Mouse (Mus musculus): ENCODE data around the gene Slc6a4. TPM values are rescaled to one million over a fixed set of nuclear protein-coding genes. Genes with fewer than 3 reads are reported as not detected.

The Slc6a4 gene
- under 1 TPM in 1 of 2 experiments, not detected in 1; 0.15 TPM for total RNA-seq (2021)

DNA sequence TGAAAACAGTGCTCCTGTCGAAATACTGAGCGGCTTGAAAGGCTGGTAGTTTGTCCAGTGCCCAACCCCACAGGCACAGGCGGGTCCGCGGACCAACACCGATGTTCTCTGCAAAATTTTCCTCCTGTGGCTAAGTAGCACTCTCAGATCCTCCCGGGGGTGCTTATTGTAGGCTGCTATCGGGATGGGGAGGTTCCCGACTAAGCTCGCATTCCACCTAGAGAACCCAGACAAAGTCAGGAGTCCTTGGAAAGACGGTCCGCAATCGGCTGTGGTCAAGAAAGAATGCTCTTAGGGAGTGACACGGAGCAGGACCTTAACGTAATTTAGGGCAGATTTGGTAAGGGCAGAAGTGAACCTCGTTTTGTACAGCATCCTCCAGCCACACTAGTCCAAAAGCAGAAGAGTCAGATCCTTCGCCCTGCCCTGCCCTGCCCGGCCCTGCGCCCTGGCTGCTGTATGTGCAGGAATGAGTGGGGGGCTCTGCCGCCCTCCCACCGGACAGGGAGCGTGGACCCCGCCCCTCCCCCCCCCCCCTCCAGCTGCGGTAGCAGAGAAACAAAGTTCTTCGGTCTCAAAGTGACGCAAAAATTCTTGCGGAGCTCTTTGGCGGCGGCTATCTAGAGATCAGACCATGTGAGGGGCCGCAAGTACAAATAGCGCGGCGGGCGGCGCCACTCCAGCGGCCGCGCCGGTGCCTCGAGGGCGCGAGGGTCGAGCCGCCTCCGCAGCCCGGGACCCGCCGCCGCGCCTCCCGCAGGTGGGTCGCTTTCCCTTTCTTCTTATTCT, at the start of gene Slc6a4:
Gene Slc6a4, plus strand, starts transcription at position 688 of the 789 bp plus-strand sequence.
- no peak for DNase-seq (ENCODE audit: extremely low spot score in 1 of 2, low spot score in 1 of 2)

DNA sequence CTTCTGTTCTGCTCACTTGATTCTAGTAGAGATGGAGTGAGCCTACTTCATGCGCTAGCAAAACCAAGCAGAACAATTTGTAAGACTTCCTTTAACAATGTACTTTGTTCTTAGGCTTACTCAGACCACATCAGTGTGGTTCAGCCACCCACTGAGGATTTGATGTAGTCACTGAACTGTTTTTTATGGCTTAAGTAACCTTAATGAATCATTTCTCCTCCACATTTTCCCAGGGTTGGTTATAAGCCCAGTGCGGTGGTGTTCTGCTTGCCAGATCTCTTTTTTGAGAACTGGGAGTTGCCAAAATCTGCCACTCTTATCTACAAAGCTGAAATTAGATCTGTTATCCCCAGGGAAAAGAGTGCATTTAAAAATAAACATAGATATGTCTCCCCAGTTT, 44.9 kb upstream of the Slc6a4 start:
- no peak for DNase-seq (ENCODE audit: extremely low spot score in 1 of 2, low spot score in 1 of 2)

DNA sequence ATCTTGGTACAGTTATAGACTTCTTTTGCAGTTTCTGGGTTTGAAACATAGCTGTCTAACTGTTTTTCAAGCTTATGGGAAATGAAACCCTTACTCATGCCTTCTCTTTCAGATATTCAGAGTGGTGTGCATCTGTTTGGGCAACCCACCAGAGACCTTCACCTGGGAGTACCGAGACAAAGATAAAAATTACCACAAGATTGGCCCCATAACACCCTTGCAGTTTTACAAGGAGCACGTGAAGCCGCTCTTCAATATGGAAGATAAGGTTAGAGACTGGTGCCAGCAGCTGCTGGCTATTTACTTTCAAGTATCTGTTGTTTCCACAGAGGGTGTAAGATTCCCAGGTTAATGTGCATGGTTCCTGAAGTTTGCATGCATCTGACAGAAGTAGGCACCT, 32.7 kb upstream of the Slc6a4 start:
- DNase-seq (ENCODE audit: extremely low spot score in 1 of 2, low spot score in 1 of 2): no peak

DNA sequence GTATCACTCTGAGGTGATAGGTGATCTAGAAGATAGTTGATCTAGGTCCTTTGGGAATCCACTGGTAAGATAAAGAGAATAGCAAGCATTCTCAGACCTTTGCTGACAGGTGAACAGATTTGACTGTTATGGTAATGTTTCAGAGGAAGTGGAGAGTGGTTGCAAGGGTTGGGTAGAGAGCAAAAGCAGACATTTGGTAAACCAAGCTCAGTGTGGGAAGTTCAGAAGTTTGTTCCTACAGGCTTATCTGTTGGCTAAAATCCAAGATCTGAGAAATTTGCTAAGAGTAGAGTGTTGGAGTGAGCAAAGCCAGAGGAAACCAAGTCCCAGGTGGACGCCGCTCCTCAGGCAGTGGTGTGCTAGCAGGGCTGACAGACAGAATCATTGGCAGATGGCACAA, 28.1 kb upstream of the Slc6a4 start:
- DNase-seq (ENCODE audit: extremely low spot score in 1 of 2, low spot score in 1 of 2): no peak

DNA sequence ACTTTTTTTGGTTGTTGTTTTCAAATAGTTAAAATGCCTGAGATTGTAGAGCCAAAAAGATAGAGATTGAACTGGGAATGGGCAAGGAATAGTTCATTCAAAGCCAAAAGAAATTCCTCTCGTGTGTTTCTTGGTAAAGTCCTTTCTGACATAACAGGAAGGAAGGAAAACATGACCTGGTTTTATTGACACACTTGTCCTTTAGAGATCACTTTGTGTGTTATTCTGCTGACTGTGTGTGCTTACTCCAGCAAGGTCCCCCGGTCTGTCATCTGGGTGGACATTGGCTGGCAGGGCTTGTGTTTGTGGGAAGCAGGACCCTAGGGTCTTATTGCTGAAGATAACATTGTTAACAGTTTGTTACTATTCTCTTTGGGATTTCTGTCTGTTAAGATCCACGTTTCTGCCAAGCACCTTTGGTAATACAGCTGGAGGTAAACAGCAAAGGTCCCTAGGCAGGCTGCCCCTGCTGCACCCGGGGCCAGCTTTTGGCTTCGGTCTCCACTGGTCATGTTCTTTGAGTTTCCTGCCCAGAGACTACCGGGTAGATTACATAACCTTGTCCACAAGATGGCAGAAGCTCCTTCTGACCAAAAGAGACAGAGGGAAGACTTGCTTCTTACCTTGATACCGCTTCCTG, 23.6 kb upstream of the Slc6a4 start:
- no peak for DNase-seq (ENCODE audit: extremely low spot score in 1 of 2, low spot score in 1 of 2)

DNA sequence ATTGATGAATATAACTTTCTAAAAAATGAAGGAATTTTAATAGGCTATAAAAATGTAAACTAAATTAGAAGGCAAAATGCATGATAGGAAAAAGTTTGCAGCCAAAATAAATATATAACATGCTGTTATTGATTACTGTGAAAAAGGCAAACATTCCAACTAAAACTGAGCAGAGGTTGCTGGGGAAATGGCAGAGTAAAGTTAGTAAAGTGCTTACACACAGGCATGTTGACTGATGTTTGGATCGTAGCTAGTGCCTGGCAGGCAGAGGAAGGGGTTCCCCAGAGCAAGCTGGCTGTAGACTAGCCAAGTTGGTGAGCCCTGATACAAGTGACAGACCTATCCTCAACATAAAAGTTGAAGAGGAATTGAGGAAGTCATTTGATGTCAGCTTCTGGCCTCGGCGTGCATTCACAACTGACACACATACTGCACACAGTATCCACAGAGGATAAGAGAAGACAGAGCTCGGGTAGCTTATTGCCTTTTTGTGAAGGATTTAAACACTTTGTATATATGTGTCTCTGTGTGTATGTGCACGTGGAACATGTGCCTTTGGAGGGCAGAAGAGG, 16.7 kb upstream of the Slc6a4 start:
- no peak for DNase-seq (ENCODE audit: extremely low spot score in 1 of 2, low spot score in 1 of 2)

DNA sequence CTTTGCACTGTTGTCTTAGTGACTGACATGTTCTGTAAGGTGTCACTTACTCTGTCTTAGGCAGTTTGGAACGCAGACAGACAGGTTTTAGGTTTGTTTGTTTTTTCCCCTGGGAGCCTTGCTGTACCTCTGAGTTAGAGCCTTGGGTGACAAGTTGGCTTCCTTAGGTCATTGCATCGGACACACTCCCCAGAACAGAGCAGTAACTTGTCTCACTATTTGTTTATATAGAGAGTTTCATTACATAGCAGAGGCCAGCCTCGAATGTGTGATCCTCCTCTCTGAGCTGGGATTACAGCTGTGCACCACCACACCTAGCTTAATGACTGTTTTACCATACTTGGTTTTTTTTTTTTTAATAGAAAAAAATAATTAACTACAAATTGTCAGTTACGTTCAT, 16.0 kb upstream of the Slc6a4 start:
- DNase-seq (ENCODE audit: extremely low spot score in 1 of 2, low spot score in 1 of 2): no peak

DNA sequence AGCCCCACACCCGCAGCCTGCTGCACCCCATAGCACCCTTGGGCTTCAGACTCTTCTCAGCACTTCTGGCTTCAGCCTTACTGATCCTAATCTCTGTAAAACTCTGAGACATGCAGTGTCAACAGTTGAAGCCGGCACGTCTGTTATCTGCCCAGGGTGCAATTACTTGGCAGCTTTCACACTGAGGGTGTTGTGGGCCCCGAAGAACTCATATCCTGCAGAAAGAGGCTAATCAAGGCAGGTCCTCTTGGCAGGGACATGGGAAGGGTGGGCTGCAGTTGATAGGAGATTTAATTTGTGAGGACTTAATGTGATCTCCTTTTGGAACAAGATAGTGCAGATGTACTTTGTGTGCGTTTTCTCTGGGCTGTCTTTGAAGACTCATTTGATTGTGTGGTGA, 14.8 kb upstream of the Slc6a4 start:
- no peak for DNase-seq (ENCODE audit: extremely low spot score in 1 of 2, low spot score in 1 of 2)

DNA sequence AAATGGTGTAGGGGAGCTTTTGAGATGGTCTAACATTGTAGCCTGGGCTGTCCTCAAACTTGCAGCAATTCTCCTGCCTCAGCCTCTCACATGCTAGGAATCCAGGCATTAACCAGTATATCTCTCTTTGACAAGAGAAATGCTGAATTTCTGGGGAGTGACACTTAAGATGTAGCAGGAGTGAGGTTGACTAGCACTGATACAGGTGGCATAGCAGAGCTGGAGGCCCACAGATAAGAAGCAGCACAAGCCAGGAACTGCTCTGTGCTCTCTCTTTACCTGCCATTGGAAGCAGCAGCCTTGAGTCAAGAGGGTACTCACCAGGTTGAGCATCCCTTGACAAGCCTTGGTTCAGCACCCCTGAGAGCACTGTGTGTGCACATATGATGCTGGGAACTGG, 14.2 kb upstream of the Slc6a4 start:
- no peak for DNase-seq (ENCODE audit: extremely low spot score in 1 of 2, low spot score in 1 of 2)

DNA sequence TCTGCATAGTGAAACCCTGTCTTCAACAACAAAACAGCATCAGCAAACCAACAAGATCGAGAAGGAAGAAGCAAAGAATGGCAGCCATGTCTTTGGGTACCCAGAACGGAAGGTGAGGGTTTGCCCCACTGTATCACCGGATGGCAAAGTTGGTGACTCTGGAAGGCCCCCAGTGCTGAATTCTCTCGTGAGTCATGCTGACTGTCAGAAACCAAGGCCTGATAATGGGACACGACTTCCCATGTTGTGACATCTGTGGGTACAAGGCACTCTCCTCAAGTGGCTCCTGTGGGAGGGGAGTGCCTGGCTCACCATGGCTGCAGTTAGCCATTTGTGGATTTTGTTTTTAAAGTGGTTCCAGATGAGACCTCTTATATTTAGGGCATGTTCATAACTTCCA, 7.6 kb upstream of the Slc6a4 start:
- no peak for DNase-seq (ENCODE audit: extremely low spot score in 1 of 2, low spot score in 1 of 2)

DNA sequence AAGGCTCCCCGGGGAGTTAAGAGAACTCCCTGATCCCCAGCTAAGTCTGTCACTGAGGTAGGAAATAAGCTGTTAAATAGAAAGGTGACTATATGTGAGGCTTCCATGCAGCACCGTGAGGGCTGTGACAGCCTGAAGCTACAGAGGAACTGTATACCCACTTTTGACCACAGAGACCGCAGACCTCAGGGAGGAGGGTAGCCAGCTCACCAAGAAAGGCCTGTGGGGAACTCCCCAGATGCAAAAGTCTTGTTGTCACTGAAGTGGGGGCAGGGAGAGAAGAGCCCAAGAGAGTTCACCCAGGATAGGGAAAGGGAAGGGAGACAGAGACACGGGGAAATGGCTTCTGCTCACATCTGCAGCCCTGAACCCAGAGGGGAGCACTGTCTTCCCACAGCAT, 5.5 kb upstream of the Slc6a4 start:
- DNase-seq (ENCODE audit: extremely low spot score in 1 of 2, low spot score in 1 of 2): no peak

DNA sequence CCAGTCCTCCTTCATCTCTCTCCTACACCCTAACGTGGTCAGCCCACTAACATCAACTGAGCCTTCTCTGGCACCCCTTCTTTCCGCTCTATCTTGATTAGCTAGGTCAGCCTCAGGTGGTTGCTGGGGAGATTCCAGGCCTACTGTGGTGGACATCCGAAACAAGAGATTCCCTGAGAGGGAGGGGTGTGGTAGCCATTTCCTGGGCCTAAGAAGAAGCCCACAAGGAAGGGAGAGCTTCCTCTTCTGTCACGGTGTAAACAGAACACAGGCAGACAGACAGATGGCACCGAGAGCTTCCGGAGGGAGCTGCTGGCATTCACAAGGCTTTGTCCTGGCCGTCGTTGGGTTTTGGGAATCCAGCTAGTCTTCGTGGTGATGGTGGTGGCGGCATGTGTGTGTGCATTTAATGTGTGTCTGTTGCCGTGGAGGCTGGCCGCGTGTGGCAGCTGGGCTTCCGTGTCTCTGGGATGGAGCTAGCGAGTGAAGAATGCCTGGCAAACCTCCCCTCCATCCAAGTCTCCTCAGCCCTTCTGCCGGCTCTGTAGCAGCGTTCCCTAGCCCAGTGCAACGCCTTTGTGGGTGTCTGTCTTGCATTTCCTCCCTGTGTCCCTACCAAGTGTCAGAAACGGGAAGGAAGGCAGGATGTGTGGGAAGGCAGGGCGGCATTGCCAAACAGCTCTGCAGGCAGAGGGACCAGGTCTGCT, 2.3 kb upstream of the Slc6a4 start:
- DNase-seq (ENCODE audit: extremely low spot score in 1 of 2, low spot score in 1 of 2): no peak

DNA sequence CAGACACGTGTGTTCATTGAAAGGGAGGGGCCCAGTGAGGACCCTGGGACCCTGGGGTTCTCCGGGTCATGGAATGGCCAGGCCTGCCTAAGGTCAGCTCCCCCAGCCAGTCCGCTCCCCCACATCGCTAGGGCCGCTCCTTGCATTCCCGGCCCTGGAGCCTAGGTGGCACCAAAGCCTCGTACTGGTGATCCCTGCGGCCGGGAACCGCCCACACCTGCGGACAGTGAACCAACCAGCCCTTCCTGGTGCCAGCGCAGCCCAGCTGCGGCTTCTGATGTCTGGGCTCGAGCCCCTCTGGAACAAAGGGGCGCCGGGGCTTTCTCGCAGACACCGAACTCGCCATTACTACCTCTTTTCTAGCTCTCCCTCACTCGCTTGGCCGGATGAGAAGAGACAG, 1.1 kb upstream of the Slc6a4 start:
- DNase-seq (ENCODE audit: extremely low spot score in 1 of 2, low spot score in 1 of 2): peak; percentile 52 to 69

DNA sequence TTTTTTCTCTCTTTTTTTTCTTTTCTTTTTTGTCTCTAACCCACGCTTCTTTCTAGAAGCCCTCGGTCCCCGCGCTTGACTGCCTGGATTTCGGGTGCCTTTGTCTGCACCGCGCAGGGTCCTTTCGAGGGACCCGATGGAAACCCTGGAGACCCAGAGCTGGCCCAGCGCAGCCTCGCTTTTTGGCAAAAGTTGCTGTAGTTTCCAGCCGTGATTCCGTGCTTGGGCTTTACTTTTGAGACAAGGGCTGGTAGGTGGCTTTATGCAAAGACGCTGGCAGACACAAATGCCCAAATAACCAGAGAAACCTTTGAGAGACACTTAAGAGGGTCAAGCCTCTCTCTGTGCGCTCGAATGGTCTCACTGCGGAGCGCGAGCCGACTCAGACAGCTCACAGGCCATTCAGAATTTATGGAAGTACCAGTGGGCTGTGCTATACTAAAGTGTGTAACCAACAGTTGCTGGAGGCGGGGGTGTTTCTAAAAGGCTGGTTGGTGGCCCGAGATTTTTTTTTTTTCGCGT, 363 bp downstream of the Slc6a4 start:
- no peak for DNase-seq (ENCODE audit: extremely low spot score in 1 of 2, low spot score in 1 of 2)

DNA sequence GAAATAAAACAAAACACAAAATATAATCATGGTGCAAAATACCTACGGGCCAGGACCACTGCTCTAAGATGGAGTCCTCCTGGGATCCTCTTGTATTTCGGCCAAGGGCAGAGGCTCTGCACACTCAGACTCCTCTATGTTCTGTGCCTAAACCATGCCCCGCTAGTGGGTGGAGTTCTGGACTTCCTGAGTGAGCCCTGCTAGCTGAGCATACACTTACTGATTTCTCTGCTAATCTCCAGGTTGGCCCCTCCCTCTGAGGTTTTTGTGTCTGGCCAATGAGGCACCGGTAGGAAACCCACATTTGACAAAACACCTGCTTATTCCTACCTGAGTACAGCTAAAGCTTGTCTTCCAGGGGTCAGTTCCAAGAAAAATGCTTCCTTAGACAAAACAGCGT, 2.3 kb downstream of the Slc6a4 start:
- DNase-seq (ENCODE audit: extremely low spot score in 1 of 2, low spot score in 1 of 2): no peak

DNA sequence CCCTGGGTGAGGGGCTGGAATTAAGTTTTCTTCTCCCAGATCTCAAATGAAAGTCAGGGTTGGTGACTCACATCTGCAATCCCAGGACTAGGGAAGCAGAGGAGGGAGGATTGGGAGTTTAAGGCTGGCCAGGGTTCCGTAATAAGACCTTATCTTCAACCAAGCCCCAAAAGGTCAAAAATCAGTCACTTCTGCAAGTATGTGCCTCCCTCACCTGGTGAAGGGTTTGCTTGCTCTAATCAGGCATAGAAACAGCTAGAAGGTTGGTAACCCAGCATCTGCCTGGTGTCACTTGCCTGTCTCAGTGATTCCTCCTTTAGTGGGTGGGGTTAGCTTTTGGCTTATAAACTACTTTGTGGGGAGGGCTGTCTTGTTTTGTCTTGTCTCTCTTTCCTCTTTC, 4.0 kb downstream of the Slc6a4 start:
- no peak for DNase-seq (ENCODE audit: extremely low spot score in 1 of 2, low spot score in 1 of 2)

DNA sequence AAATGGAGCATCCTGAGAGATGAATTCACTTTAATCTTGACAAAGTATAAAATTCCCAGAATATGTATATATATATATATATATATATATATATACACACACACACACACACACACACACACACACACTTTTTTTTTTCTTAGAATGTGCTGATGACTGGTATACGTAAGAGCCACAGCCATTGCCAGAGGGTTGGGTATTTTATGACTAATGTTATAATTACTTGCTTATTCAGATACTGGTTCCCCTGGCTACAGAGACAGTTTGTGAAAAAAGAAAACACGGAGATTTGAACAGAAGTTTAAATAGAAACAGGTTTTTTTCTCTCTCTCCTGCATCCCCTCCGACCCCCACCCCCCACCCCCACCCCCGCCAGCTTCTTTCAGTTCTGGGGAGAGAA, 7.5 kb downstream of the Slc6a4 start:
- DNase-seq (ENCODE audit: extremely low spot score in 1 of 2, low spot score in 1 of 2): no peak

DNA sequence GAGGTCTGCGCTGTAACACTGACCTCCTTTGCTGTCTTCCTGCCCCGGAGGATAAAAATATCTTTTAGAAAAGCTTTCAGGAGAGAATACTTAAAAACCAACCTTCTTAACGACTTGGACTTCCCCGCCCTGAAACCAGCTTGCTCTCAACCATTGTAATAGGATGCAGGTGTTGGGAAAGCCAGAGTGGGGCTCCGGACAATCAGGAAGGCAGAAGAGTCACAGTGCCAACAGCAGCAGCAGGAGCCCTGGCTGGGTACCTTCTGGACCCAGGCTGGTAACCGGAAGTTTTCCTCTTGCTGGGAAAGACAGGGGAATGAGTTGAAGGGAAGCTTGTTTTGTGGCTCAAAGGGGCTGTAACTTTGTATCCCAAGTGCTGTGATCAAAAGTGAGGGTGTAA, 8.2 kb downstream of the Slc6a4 start:
- no peak for DNase-seq (ENCODE audit: extremely low spot score in 1 of 2, low spot score in 1 of 2)

DNA sequence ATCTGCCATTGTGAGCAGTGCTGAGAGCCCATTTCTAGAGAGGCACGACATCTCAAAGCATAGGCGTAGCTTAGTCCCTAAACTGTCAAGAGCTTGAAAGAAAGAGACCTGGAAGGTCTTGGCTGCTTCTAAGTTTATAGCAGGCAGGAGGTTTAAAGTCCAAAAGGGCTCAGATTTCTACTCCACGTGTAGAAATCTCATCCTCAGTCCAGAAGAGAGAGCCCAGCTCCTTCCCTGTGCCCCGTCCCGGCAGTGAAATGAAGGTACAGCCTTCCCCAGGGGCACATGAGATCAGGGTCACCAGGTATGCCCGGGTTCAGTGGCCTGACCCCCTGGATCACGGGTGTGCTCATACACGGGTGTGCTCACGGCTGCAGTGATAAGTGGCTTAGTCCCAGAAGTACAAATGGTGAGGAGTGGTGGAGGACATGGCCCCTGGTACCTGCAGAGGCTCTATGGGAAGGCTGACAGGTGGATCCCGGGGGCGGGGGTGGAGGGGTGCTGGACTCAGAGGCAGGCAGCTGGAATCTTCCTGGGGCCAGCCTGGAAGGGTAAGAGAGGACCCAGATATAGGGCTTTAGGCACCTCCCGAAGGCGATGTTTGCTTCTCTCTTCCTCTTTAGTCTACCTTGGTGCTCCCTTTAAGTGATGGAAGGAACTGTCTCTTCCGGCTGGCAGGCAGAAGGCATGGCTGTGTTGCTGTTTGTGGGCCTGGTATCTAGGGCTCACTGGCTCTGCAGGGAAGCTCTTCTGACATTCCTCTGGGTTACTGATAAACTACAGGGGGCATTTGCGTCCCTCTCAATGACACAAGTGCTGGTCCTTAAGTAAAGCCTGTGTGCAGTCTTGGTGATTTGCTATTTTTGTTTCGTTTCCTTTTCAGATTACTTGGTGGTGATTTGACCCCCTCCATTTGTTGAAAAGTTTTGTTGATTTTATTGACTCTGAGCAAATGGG, 10.9 kb downstream of the Slc6a4 start:
- no peak for DNase-seq (ENCODE audit: extremely low spot score in 1 of 2, low spot score in 1 of 2)
